21 mouse cellular contexts compared by ENCODE assay signal in the genomic region with DNA sequence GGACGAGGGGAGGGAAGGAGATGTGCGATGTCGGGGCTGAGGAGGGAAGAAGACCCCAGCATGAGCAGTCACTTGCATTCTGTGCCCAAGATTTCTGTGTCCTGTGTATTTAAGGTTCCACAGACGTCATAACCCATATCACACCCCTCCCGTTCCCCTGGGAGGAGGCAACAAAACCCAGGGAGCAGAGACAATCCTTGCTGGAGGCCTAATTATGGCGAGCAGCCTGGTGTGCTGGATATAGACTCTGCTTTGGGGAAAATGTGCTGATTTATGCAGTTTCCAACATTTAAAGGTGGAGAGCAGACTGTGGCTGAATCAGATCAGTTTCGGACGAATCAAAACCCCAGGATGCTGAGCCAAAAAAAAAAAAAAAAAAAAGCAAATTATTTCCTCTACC. TPM values are rescaled to one million over a fixed set of nuclear protein-coding genes. Genes with fewer than 3 reads are reported as not detected.
DNase-seq lines count a peak whose midpoint lies in the region; ATAC-seq lines count a peak whose summit lies in the region.
"Had no signal": no experiment of that assay in that cellular context is flagged by ENCODE, and none has a peak within 500 bp of the region (broad histone marks: within the 10 kb centered on the region; RNA-seq: fewer than 3 reads in every experiment).

No protein-coding gene starts in this region.

- peak; percentile 13 for DNase-seq in layer of hippocampus, adult 11-12 months (ENCODE audit: low spot score)
- no peak for DNase-seq in layer of hippocampus, postnatal 25 days (ENCODE audit: extremely low spot score in 1 of 2, low spot score in 1 of 2)
- DNase-seq in frontal cortex, adult 2 months (ENCODE audit: extremely low spot score in 1 of 2, low spot score in 1 of 2) = peak; percentile 53 to 76
- peak; percentile 33 to 67 for DNase-seq in left cerebral cortex, postnatal 36 days (ENCODE audit: low spot score in 2 of 2)
- peak; percentile 45 to 81 for DNase-seq in right cerebral cortex, postnatal 36 days (ENCODE audit: low spot score in 2 of 2)
- DNase-seq in thymus, postnatal 10 days (ENCODE audit: low spot score in 2 of 2) = no peak
- DNase-seq in embryo, embryonic 10 days (ENCODE audit: low spot score) = no peak
- DNase-seq: cerebellum, adult 18-20 months; gastrocnemius, adult 2 months; heart, postnatal 10 days; kidney, adult 18-20 months; lung, adult 18-20 months; lung, postnatal 10 days; thymus, adult 18-20 months had no signal

- intact Hi-C loops in left cerebral cortex, postnatal 36 days (cut with DNase I) = no loop called here

- no peak for ATAC-seq in erythroid progenitor cell, adult 5-6 weeks (replicated peaks; ENCODE audit: low FRiP score, poor library complexity, severe bottlenecking)
- ATAC-seq: forebrain, embryonic 15.5 days; liver, embryonic 12.5 days; midbrain, embryonic 16.5 days; Patski had no signal

RNA-seq across cellular contexts. Expression of a gene that starts 42.7 kb away (rescaled TPM):
- 100 to 1,000 TPM in 1 of 2 experiments, 10 to 100 TPM in 1; 95.3 to 111 TPM for total RNA-seq in layer of hippocampus, postnatal 25 days (2021)
- 164 and 174 TPM in 2 replicates for polyA plus RNA-seq in frontal cortex, adult 2 months (2012; rRNA removed)
- 100 to 1,000 TPM in 1 of 2 experiments, 10 to 100 TPM in 1; 69.7 to 123 TPM for total RNA-seq in left cerebral cortex, postnatal 36 days (2021)
- 102 and 149 TPM in 2 replicates for total RNA-seq in erythroid progenitor cell, adult 5-6 weeks (2015; ENCODE audit: low replicate concordance)
- 107 and 121 TPM in 2 replicates for total RNA-seq in erythroid progenitor cell, adult 5-6 weeks (2017; ENCODE audit: low replicate concordance)

RNA-seq across cellular contexts. Expression of a gene that starts 54.6 kb away (rescaled TPM):
- total RNA-seq in layer of hippocampus, postnatal 25 days (2021) = 10 to 100 TPM; 10.3 to 15.7 TPM
- 12.0 and 13.4 TPM in 2 replicates for polyA plus RNA-seq in frontal cortex, adult 2 months (2012; rRNA removed)
- total RNA-seq in left cerebral cortex, postnatal 36 days (2021) = 10 to 100 TPM; 11.4 to 21.7 TPM
- total RNA-seq in erythroid progenitor cell, adult 5-6 weeks (2015; ENCODE audit: low replicate concordance) = 0.36 TPM in 1 of 2 replicates, not detected in the other
- total RNA-seq in erythroid progenitor cell, adult 5-6 weeks (2017; ENCODE audit: low replicate concordance) = not detected in 2 replicates
- total RNA-seq: gastrocnemius, adult 2 months; heart, postnatal 10 days had no signal
- polyA plus RNA-seq: heart, embryonic 12.5 days; myocyte had no signal

Comparison
In these comparisons a context has a peak if more than half of its experiments do, and no peak if none do; other contexts are left out.
1. DNase-seq: peak in layer of hippocampus, adult 11-12 months (single experiment), frontal cortex, adult 2 months (2 of 2), left cerebral cortex, postnatal 36 days (2 of 2) and right cerebral cortex, postnatal 36 days (2 of 2); none in layer of hippocampus, postnatal 25 days (0 of 2), thymus, postnatal 10 days (0 of 2) and embryo, embryonic 10 days (single experiment).
2. RNA of a gene that starts 54.6 kb away (total RNA-seq): 11.4 to 21.7 TPM in left cerebral cortex, postnatal 36 days and 10.3 to 15.7 TPM in layer of hippocampus, postnatal 25 days; 0.36 TPM in erythroid progenitor cell, adult 5-6 weeks; every median in the first group is over 4 times any median in the second.